Mouse (Mus musculus) hindbrain, embryonic 10.5 days (tissue): ENCODE data around the gene Cavin2. TPM values are rescaled to one million over a fixed set of nuclear protein-coding genes. Genes with fewer than 3 reads are reported as not detected.

ENCODE experiments used
- DNase-seq: peaks from one replicate; pipeline ENCODE4 v3.0.0-alpha.2; 2017; ENCODE audit warnings: low spot score
- H3K27ac ChIP-seq: fragments of 300-500 bp; sonication (generic); 2 replicates; pipeline ENCODE4 v1.5.1; 2016; ENCODE audit warnings: mild to moderate bottlenecking, moderate library complexity
- H3K27me3 ChIP-seq: fragments of 300-500 bp; sonication (generic); 2 replicates; pipeline ENCODE4 v1.6.1; 2016; ENCODE audit warnings: mild to moderate bottlenecking; ENCODE audit not compliant: poor library complexity, insufficient read depth, severe bottlenecking
- H3K36me3 ChIP-seq: fragments of 300-500 bp; sonication (generic); 2 replicates; pipeline ENCODE4 v1.6.1; 2016; ENCODE audit warnings: mild to moderate bottlenecking, moderate library complexity
- H3K4me1 ChIP-seq: fragments of 300-500 bp; sonication (generic); replicated peaks from 2 replicates; pipeline ENCODE4 v1.6.1; 2016; ENCODE audit warnings: mild to moderate bottlenecking
- H3K4me3 ChIP-seq: fragments of 300-500 bp; sonication (generic); 2 replicates; pipeline ENCODE4 v1.5.1; 2016; ENCODE audit warnings: mild to moderate bottlenecking, moderate library complexity
- H3K9me3 ChIP-seq: fragments of 300-500 bp; sonication (generic); 2 replicates; pipeline ENCODE4 v1.6.1; 2016; ENCODE audit warnings: mild to moderate bottlenecking, moderate library complexity
- WGBS: fragments of 180-500 bp; shearing (Covaris S2); methylation state at CpG from one replicate; pipeline ENCODE4 v1.1.7; 2016; 5-methylcytosine and 5-hydroxymethylcytosine counted together
- polyA plus RNA-seq: library from polyadenylated mRNA; unstranded; fragments of >200 nt; fragmentation: Nextera tagmentation; extraction: Ambion mirVana; gene quantifications from 2 replicates; pipeline ENCODE4 v1.2.1, GENCODE M21; 2016

The Cavin2 gene
- 2.5 and 3.5 TPM in 2 replicates for polyA plus RNA-seq

DNA sequence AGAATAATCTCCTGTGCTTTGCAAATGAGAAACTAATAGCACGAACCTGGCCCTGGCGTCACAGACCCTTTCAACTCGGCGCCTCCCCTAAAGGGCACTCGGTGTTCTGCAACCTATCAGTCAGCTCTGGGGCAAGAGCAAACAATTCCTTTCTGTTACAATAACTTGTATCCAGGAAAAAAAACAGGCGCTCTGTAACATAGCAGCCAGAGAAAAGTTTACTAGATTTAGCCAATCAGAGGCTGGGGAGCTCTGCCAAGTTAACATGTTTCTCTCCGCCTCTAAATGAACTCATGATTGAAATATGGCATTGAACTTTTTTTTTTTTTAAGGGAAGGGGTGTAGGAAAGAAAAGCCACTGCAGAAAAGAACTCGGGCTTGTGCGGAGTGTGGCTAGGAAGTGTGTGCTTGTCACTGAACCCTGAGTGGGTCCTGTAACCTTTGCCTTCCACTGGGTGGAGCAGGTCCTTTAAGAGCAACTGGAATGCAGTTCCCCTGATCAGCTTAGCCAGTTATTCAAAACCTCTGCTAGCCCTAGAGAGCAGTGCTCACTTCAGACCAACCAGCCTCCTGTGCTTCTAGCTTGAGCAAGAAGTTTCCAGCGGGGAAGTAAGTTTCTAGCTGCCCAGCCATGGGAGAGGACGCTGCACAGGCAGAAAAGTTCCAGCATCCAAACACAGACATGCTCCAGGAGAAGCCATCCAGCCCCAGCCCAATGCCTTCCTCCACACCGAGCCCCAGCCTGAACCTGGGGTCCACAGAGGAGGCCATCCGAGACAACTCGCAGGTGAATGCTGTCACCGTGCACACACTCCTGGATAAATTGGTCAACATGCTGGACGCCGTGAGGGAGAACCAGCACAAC lies at the start of gene Cavin2:
Gene Cavin2 (plus strand): TSS at position 372 of the 865 bp plus-strand sequence.
- WGBS, result 68% methylated on average over 17 of the region's 17 CpGs
- H3K4me3 ChIP-seq, result no peak within 1 kb of the TSS
- peak within 1 kb of the TSS; percentile 5; the same call in 1 of the 2 replicates for H3K27ac ChIP-seq
- no peaks in the 10 kb centered on the region for H3K36me3 ChIP-seq
- peaks cover 7% of the 10 kb centered on the region; the same call in 1 of the 2 replicates for H3K4me1 ChIP-seq
- no peaks in the 10 kb centered on the region for H3K27me3 ChIP-seq
- peak; percentile 8 for DNase-seq
- no peaks in the 10 kb centered on the region for H3K9me3 ChIP-seq

DNA sequence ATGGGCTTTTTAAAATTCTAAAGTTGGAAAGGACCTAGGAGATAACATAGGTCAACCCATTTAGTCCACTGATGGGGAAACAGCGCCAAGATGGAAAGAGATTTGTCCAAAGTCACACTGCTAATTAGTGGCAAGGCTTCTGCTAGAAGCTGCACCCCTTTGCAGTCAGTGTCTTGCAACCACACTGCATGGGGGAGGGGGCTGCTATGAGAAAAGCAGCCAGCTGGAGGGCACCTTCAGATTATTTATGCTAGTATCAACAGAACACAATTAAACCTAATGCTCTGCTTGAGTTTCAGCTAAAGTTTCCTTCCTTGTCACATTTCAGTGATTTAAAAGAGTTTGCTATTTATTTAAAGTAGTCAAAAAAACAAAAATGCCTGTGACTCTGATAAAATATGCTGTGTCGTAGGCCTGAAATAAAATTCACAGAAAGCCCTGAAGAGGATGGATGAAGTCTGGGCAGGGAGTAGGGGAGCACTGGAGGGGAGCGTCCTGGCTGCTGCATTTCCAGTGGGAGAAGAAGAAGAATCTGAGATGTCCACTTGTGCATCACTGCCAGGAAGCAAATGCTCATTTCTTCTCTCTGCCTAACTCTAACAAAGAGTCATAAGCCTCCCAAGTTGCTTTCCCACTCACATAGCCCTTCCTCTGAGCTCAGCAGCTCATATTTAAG lies 47.5 kb upstream of the Cavin2 start:
- Histone ChIP-seq H3K36me3 (no peaks in the 10 kb centered on the region), H3K27ac (no peak overlapping the region), H3K4me1 (no peaks in the 10 kb centered on the region), H3K4me3 (no peak overlapping the region), H3K9me3 (no peaks in the 10 kb centered on the region), H3K27me3 (no peaks in the 10 kb centered on the region)
- WGBS, result 85% methylated on average over 3 of the region's 3 CpGs
- no peak for DNase-seq

DNA sequence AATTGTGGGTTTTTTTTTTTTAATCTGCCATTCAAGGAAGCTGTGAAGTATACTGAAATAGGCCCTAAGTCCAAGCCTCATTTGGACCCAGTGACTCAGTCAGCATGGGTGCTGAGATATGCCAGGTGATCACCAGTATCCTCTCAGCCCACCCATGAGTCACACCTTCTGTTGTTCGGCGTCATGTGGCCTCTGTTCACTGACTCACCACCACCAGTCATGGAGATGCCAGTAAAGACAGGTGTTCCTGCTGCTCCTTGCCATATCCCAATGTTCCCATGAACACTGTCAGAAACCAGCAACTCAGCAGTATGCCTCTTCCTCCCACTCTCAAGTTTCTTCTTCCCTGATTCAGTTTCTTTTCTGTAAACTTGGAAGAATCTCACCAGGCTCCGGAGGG lies 45.6 kb upstream of the Cavin2 start:
- DNase-seq, result no peak
- H3K9me3 ChIP-seq, result no peaks in the 10 kb centered on the region
- no peaks in the 10 kb centered on the region for H3K36me3 ChIP-seq
- 85% methylated on average over 3 of the region's 3 CpGs for WGBS
- no peaks in the 10 kb centered on the region for H3K4me1 ChIP-seq
- H3K4me3 ChIP-seq, result no peak overlapping the region
- no peak overlapping the region for H3K27ac ChIP-seq
- H3K27me3 ChIP-seq, result no peaks in the 10 kb centered on the region

DNA sequence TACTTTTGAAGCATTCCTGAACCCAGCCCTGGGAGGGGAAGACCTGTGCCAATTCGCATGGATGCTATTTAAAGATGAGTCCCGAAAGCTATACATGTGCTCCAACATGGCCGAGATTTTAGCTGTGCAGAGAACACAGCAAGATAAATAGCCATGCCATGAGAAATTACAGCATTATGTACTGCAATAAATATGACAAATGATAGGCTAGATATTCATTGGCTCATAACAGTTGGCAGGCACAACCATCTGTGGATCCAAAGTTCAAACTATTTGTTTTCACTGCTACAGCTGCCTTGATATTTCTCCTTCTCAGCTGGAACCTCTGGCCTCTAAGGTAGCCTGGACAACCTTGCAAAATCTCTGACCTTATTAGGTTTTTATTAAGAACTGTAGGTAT lies 45.1 kb upstream of the Cavin2 start:
- Histone ChIP-seq H3K4me1 (no peaks in the 10 kb centered on the region), H3K27ac (no peak overlapping the region), H3K9me3 (no peaks in the 10 kb centered on the region), H3K4me3 (no peak overlapping the region), H3K36me3 (no peaks in the 10 kb centered on the region), H3K27me3 (no peaks in the 10 kb centered on the region)
- DNase-seq, result no peak
- WGBS, result 91% methylated on average over 3 of the region's 3 CpGs

DNA sequence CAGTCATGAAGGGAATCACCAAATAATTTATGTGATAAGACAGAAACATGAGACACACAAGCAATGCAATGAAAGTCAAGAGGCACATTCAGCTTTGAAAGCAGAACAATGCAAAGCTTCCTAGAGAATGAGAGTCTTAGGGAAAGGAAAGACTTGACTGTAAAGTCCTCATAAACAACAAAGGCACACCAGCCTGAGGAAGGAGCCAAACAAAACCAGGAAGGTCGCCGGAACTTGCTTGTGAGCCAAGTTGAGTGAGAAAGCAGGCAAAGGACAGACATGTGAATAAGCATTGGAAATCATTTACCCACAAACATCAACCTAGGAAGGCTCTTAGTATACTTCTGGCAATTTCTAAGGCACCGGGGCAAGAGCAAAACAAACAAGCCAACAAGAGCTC lies 43.5 kb upstream of the Cavin2 start:
- no peaks in the 10 kb centered on the region for H3K4me1 ChIP-seq
- no peaks in the 10 kb centered on the region for H3K9me3 ChIP-seq
- 85% methylated on average over 3 of the region's 3 CpGs for WGBS
- no peak overlapping the region for H3K27ac ChIP-seq
- DNase-seq, result no peak
- H3K36me3 ChIP-seq, result no peaks in the 10 kb centered on the region
- no peak overlapping the region for H3K4me3 ChIP-seq
- no peaks in the 10 kb centered on the region for H3K27me3 ChIP-seq

DNA sequence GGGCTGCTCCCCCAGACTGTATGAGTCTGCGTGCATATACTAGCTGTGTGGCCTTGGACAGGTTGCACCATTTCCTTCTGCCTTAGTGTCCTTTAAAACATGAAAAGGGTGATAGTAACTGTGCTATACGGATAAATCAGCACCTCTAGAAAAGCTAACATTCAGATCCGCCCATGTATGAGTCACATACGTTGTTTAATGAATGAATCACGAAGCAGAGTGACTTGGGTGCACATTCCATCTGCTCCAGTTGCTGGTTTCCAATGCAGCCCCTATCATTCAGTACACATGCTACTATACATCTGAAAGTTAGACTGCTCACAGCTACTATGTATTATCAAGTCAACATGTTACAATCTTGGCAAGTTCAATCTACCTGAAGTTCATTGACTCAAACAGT lies 38.6 kb upstream of the Cavin2 start:
- 86% methylated on average over 5 of the region's 5 CpGs for WGBS
- no peak overlapping the region for H3K27ac ChIP-seq
- no peaks in the 10 kb centered on the region for H3K36me3 ChIP-seq
- H3K4me3 ChIP-seq, result no peak overlapping the region
- H3K4me1 ChIP-seq, result no peaks in the 10 kb centered on the region
- no peak for DNase-seq
- no peaks in the 10 kb centered on the region for H3K27me3 ChIP-seq
- no peaks in the 10 kb centered on the region for H3K9me3 ChIP-seq

DNA sequence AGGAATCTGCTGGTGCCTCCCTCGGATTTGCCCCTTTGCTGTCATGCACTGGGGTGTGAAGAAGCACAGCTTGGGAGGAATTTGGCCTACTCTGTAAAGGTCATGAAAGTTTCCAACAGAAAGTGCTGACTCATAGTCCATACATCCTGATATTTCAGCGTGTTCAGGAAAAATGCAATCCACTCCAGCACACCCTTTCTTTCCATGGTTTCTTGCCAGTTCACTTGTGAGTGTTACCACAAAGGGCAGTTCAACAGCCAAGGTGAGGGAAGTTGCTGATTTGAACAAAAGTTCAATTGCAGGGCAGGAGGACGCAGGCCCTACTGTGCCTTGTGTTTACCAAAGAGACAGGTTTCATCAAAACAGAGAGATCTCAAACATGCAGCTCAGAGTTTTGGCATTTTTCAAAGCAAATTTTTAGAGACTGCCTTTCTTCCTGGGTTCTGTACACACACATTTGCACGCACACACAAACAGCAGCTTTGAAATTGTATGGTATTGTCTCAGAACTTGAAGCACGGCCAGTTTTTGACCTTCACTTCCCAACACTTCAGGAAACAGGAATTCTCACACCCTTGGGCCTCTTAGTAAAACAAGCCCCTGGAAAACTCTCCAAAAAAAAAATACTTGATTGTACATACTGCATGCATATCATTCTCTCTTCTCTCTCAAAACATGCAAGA lies 23.7 kb upstream of the Cavin2 start:
- H3K27ac ChIP-seq, result no peak overlapping the region
- 56% methylated on average over 5 of the region's 5 CpGs for WGBS
- H3K4me3 ChIP-seq, result no peak overlapping the region
- H3K36me3 ChIP-seq, result no peaks in the 10 kb centered on the region
- no peaks in the 10 kb centered on the region for H3K27me3 ChIP-seq
- no peaks in the 10 kb centered on the region for H3K9me3 ChIP-seq
- DNase-seq, result peak; percentile 9
- peaks cover 12% of the 10 kb centered on the region; the same call in 1 of the 2 replicates for H3K4me1 ChIP-seq

DNA sequence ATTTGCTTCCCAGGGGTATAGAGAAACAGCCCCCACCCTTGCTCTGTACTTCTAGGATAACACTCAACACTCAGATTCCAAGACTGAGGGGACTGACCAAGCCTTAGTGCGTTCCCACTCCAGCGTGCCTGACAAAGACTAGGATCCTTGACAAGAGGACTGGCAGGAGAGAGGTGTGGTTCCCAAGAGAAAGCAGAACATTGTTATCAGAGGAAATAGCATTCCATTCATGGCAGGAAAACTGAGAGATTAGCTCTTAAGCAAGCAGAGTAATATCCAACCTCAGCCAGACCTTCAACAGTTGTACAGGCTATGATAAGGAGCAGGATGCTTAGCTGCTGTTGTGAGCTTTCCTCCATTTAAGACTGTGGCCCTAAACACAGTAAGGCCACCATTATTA lies 23.0 kb upstream of the Cavin2 start:
- no peaks in the 10 kb centered on the region for H3K27me3 ChIP-seq
- no peak for DNase-seq
- 54% methylated on average over 2 of the region's 2 CpGs for WGBS
- no peak overlapping the region for H3K27ac ChIP-seq
- peaks cover 12% of the 10 kb centered on the region; the same call in 1 of the 2 replicates for H3K4me1 ChIP-seq
- H3K9me3 ChIP-seq, result no peaks in the 10 kb centered on the region
- H3K4me3 ChIP-seq, result no peak overlapping the region
- H3K36me3 ChIP-seq, result no peaks in the 10 kb centered on the region

DNA sequence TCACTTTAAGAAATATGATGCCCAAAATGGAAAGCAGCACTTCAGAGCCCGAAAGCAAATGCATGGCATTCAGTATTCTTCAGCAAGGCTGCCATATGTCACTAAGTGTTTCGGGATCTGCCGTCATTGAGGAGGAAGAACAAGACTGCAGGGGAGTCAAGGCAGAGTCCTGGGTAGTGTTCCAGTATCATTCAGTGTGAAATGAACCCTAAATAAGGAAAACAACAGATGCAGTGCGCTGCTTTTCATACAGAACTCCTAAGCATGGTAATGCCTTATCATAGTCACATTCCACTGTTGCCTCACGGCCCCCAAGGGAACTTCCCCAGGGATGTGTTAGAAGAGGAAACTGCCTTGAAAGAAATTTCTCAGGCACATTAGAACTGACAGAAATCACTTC lies 21.8 kb upstream of the Cavin2 start:
- Histone ChIP-seq H3K4me3 (no peak overlapping the region), H3K36me3 (no peaks in the 10 kb centered on the region), H3K4me1 (peaks cover 12% of the 10 kb centered on the region; the same call in 1 of the 2 replicates), H3K27ac (0 out of 2 replicates have a peak overlapping the region, but pooled peaks have one; percentile 12), H3K27me3 (no peaks in the 10 kb centered on the region), H3K9me3 (no peaks in the 10 kb centered on the region)
- 63% methylated on average over 5 of the region's 5 CpGs for WGBS
- no peak for DNase-seq

DNA sequence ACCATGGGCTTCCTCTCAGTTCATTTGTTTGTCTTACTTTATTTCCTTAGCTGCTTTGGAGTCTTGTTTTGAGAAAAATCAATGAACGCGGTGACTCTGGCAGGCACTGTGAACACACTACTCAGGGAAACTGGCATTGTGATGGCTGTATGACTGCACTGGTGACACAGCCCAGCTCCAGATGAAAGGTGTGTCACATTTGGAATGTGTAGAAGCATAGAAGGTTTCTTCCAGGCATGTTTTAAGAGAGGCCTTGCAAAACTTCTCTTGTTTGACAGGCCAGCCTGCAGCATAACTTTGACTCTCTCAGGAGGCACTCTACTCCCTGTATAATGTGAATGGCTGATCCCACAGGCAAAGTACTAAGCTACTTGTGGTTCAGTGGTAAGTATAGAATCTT lies 20.7 kb upstream of the Cavin2 start:
- Histone ChIP-seq H3K4me1 (peaks cover 14% of the 10 kb centered on the region; the same call in 1 of the 2 replicates), H3K9me3 (no peaks in the 10 kb centered on the region), H3K27ac (no peak overlapping the region), H3K36me3 (no peaks in the 10 kb centered on the region), H3K27me3 (no peaks in the 10 kb centered on the region), H3K4me3 (no peak overlapping the region)
- no peak for DNase-seq
- 83% methylated on average over 2 of the region's 2 CpGs for WGBS

DNA sequence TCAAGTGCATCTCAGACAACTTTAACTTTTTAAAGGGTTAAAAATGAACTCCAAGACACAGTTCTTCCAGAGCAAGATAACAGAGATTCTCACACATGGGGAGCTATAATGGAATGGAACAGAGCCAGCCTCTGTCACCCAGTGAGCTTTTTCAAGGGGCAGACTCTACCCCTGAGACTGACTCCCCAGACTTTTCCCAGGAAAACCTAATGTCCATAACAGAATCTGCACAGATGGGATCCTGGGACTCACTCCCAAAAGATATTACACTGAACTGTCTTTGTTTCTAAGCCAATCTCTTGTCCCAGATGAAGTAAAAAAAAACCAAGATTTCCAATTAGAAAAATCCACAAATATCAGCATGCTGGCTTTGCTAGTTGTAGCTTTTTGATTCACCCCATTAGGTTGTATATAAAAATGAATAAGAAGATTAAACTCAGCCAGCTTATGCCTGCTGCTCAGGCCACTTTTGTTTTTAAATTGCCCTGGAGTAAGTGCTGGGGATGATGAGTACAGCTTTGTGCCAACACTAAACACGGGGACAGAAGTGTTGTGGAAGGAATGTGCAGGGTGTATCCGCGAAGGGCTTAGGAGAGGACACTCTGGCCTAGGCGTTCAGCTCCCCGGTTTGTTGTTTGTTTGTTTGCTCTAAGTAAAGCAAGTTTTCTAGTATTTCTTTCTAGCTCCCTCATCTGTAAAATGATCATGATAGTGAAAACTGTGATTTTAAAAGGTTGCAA lies 18.6 kb upstream of the Cavin2 start:
- Histone ChIP-seq H3K27me3 (no peaks in the 10 kb centered on the region), H3K4me3 (no peak overlapping the region), H3K27ac (no peak overlapping the region), H3K9me3 (no peaks in the 10 kb centered on the region), H3K4me1 (peaks cover 19% of the 10 kb centered on the region), H3K36me3 (no peaks in the 10 kb centered on the region)
- DNase-seq, result no peak
- WGBS, result 74% methylated on average over 5 of the region's 5 CpGs

DNA sequence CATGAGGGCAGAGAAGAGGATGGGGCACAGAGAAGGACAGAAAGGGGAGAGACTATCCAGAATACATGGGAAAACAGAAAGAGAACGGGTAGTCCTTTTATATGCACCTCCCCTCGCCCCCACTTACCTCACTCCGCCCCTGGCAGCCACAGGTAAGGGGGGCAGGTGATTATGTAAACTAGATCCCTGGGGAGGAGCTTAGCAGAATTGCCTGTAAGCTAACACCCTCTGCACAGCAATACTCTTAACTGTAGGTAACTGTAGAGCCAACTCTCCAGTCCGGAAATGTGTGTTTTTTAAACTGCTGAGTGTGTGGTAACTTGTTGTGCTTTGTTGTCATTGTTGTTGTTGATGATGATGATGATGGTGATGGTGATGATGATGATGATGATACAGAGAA lies 17.1 kb upstream of the Cavin2 start:
- Histone ChIP-seq H3K9me3 (no peaks in the 10 kb centered on the region), H3K27me3 (no peaks in the 10 kb centered on the region), H3K36me3 (no peaks in the 10 kb centered on the region), H3K4me1 (peaks cover 15% of the 10 kb centered on the region), H3K27ac (no peak overlapping the region), H3K4me3 (no peak overlapping the region)
- WGBS, result 50% methylated on average over 4 of the region's 4 CpGs
- no peak for DNase-seq
